Mouse (Mus musculus) CH12.LX (cell line): Measurements from ENCODE around the gene Hoxa11. TPM values are rescaled to one million over a fixed set of nuclear protein-coding genes. Genes with fewer than 3 reads are reported as not detected.

Experiments used
- DNase-seq: peaks from one replicate; pipeline ENCODE4 v3.0.0-alpha.2; 2013; ENCODE audit errors: extremely low read depth
- H3K27ac ChIP-seq: 2 replicates; pipeline ENCODE4 v1.5.1; 2012; ENCODE audit warnings: low read depth, mild to moderate bottlenecking, control low read depth, moderate library complexity; ENCODE audit not compliant: insufficient read depth
- H3K27me3 ChIP-seq: replicated peaks from 2 replicates; pipeline ENCODE3; 2012; ENCODE audit warnings: inconsistent platforms
- H3K36me3 ChIP-seq, 2 experiments: replicated peaks in 1 of 2; 2 replicates each; pipeline versions ENCODE3 to v1.6.1; 2012; ENCODE audit warnings: inconsistent platforms in 1 of 2, low read length in 1 of 2, mild to moderate bottlenecking in 1 of 2, mixed read lengths in 1 of 2, moderate library complexity in 1 of 2; ENCODE audit not compliant: control insufficient read depth in 1 of 2, insufficient read depth in 1 of 2
- H3K4me1 ChIP-seq, 2 experiments: 2 replicates each; pipeline ENCODE4 v1.6.1; 2012; ENCODE audit warnings: inconsistent platforms in 1 of 2, moderate library complexity in 1 of 2; ENCODE audit not compliant: insufficient read depth in 2 of 2, control insufficient read depth in 1 of 2
- H3K4me2 ChIP-seq: 2 replicates; pipeline ENCODE4 v1.6.1; 2012; ENCODE audit warnings: low read depth, mild to moderate bottlenecking, control low read depth; ENCODE audit not compliant: poor library complexity, insufficient read depth, severe bottlenecking
- H3K4me3 ChIP-seq, 3 experiments: fragments of 150-350 bp in 1 of 3; sonication (generic) in 1 of 3; replicated peaks in 1 of 3; 2 replicates each; pipeline versions ENCODE3 to v1.5.1; 2011 to 2012; ENCODE audit warnings: low read depth in 2 of 3, low read length in 2 of 3, mild to moderate bottlenecking in 2 of 3, moderate library complexity in 2 of 3, control low read depth in 1 of 3, improper control_type of control experiment in 1 of 3, inconsistent platforms in 1 of 3, mixed read lengths in 1 of 3; ENCODE audit not compliant: poor library complexity in 1 of 3
- H3K79me2 ChIP-seq: replicated peaks from 2 replicates; pipeline ENCODE4 v1.6.1; 2012; ENCODE audit warnings: mild to moderate bottlenecking, moderate library complexity; ENCODE audit not compliant: control insufficient read depth, poor library complexity, insufficient read depth, severe bottlenecking; ENCODE audit errors: extremely low read depth
- H3K9ac ChIP-seq: 2 replicates; pipeline ENCODE4 v1.6.1; 2012; ENCODE audit warnings: low read depth, mild to moderate bottlenecking, control low read depth, moderate library complexity; ENCODE audit not compliant: insufficient read depth
- H3K9me3 ChIP-seq: replicated peaks from 2 replicates; pipeline ENCODE3; 2012; ENCODE audit warnings: low read length, inconsistent platforms, mixed read lengths
- BHLHE40 ChIP-seq: IDR thresholded peaks from 2 replicates; pipeline ENCODE4 v1.6.1; 2011; ENCODE audit warnings: mild to moderate bottlenecking, low read depth, low read length, improper control_type of control experiment
- CHD1 ChIP-seq: IDR thresholded peaks from 2 replicates; pipeline ENCODE4 v1.6.1; 2012; ENCODE audit warnings: low read depth, low read length, improper control_type of control experiment, inconsistent platforms
- CHD2 ChIP-seq: IDR thresholded peaks from 2 replicates; pipeline ENCODE4 v1.6.1; 2011; ENCODE audit warnings: low read length, improper control_type of control experiment
- CTCF ChIP-seq, 2 experiments: IDR thresholded peaks in 1 of 2; conservative IDR thresholded peaks in 1 of 2; 2 replicates each; pipeline ENCODE4 v1.5.1; 2011 to 2012; ENCODE audit warnings: low read depth in 2 of 2, low read length in 2 of 2, improper control_type of control experiment in 1 of 2, inconsistent platforms in 1 of 2, mild to moderate bottlenecking in 1 of 2, moderate library complexity in 1 of 2
- E2F4 ChIP-seq: IDR thresholded peaks from 2 replicates; pipeline ENCODE4 v1.6.1; 2011; ENCODE audit warnings: low read depth, low read length, improper control_type of control experiment; ENCODE audit not compliant: insufficient replicate concordance
- EP300 ChIP-seq: IDR thresholded peaks from 2 replicates; pipeline ENCODE4 v1.6.1; 2011; ENCODE audit warnings: low read length, improper control_type of control experiment
- IRF4 ChIP-seq: IDR thresholded peaks from 2 replicates; pipeline ENCODE4 v1.6.1; 2014; ENCODE audit warnings: low read depth, mild to moderate bottlenecking, inconsistent platforms, low read length, improper control_type of control experiment
- JUND ChIP-seq: conservative IDR thresholded peaks from 2 replicates; pipeline ENCODE4 v1.6.1; 2011; ENCODE audit warnings: low read depth, low read length, improper control_type of control experiment
- MAFK ChIP-seq: IDR thresholded peaks from 2 replicates; pipeline ENCODE4 v1.6.1; 2011; ENCODE audit warnings: low read length, improper control_type of control experiment; ENCODE audit not compliant: insufficient replicate concordance
- MAZ ChIP-seq: IDR thresholded peaks from 2 replicates; pipeline ENCODE4 v1.6.1; 2012; ENCODE audit warnings: low read depth, mild to moderate bottlenecking, inconsistent platforms, low read length, improper control_type of control experiment, moderate library complexity
- MXI1 ChIP-seq: IDR thresholded peaks from 2 replicates; pipeline ENCODE4 v1.6.1; 2011; ENCODE audit warnings: mild to moderate bottlenecking, low read depth, low read length, improper control_type of control experiment
- NELFE ChIP-seq: IDR thresholded peaks from 2 replicates; pipeline ENCODE4 v1.6.1; 2011; ENCODE audit warnings: low read depth, low read length, improper control_type of control experiment
- SIN3A ChIP-seq: IDR thresholded peaks from 2 replicates; pipeline ENCODE4 v1.6.1; 2012; ENCODE audit warnings: low read length, improper control_type of control experiment, inconsistent platforms
- SMC3 ChIP-seq: IDR thresholded peaks from 2 replicates; pipeline ENCODE4 v1.6.1; 2011; ENCODE audit warnings: low read depth, low read length, improper control_type of control experiment
- TCF12 ChIP-seq: IDR thresholded peaks from 2 replicates; pipeline ENCODE4 v1.6.1; 2014; ENCODE audit warnings: low read depth, mild to moderate bottlenecking, inconsistent platforms, low read length, improper control_type of control experiment
- USF1 ChIP-seq: IDR thresholded peaks from 2 replicates; pipeline ENCODE4 v1.6.1; 2014; ENCODE audit warnings: low read depth, mild to moderate bottlenecking, inconsistent platforms, low read length, improper control_type of control experiment
- ZC3H11A ChIP-seq: IDR thresholded peaks from 2 replicates; pipeline ENCODE4 v1.6.1; 2012; ENCODE audit warnings: low read depth, mild to moderate bottlenecking, inconsistent platforms, low read length, improper control_type of control experiment
- ZKSCAN1 ChIP-seq: IDR thresholded peaks from 2 replicates; pipeline ENCODE4 v1.6.1; 2012; ENCODE audit warnings: low read depth, inconsistent platforms, low read length, improper control_type of control experiment, borderline replicate concordance
- ZMIZ1 ChIP-seq: IDR thresholded peaks from 2 replicates; pipeline ENCODE4 v1.6.1; 2012; ENCODE audit warnings: low read depth, mild to moderate bottlenecking, inconsistent platforms, low read length, improper control_type of control experiment
- dilution Hi-C: fragments of 300-500 bp; cut with MboI; formaldehyde crosslinking; loops from 2 replicates; pipeline ENCODE4 v1.14.3; 2020; ENCODE audit warnings: low sequenced_read_pairs; ENCODE audit not compliant: extremely low pct_unique_long_range_greater_than_20kb, extremely low pct_ligation_motif_present
- in situ Hi-C: fragments of 300-500 bp; cut with MboI; formaldehyde crosslinking; loops from 3 replicates; pipeline ENCODE4 v1.14.3; 2019; ENCODE audit warnings: low sequenced_read_pairs, low pct_ligation_motif_present, low pct_unique_long_range_greater_than_20kb, mixed read lengths
- polyA plus RNA-seq: library from polyadenylated mRNA; unstranded; fragments of >175 nt; gene quantifications from 2 replicates; pipeline ENCODE4 v1.2.1, GENCODE M21; 2012; ENCODE audit warnings: low read depth; ENCODE audit not compliant: insufficient read length
- total RNA-seq, 2 experiments: library from RNA; depleted of rRNA; stranded (reverse); fragments of 300-350 nt in 1 of 2; fragments of >200 nt in 1 of 2; gene quantifications; 2 replicates each; pipeline ENCODE4 v1.2.3; 2012 to 2014

Gene Hoxa11
- total and polyA plus RNA-seq, 3 experiments: not detected

GRCm38 (mm10) chr6:52226569-52227257, 18.9 kb downstream of the Hoxa11 start (continued):
- TF ChIP-seq CHD1: no peak
- no peak for TF ChIP-seq SMC3
- TF ChIP-seq, all 38 proteins: peak for 0

GRCm38 (mm10) chr6:52225612-52226568, 19.7 kb downstream of the Hoxa11 start:
- Histone ChIP-seq H3K4me3 (no peak overlapping the region), H3K27me3 (no peaks in the 10 kb centered on the region), H3K79me2 (no peaks in the 10 kb centered on the region), H3K9me3 (peaks cover 25% of the 10 kb centered on the region), H3K4me2 (no peak overlapping the region), H3K9ac (no peak overlapping the region), H3K4me1 (peaks cover 0 to 8% of the 10 kb centered on the region in 2 experiments; a peak in 2 of 4 replicates)
- dilution Hi-C loops (no loop called here), in situ Hi-C loops (loop anchor here (10.0 kb wide), 2 partner anchors 641 to 1011 kb away; no protein-coding TSS in a partner anchor)
- TF ChIP-seq BHLHE40 (no peak), EP300 (no peak)
- TF ChIP-seq, all 38 proteins: peak for 0
- H3K36me3 ChIP-seq: peaks cover 5 to 29% of the 10 kb centered on the region in 2 experiments
- no peak for DNase-seq
- H3K27ac ChIP-seq: no peak overlapping the region

GRCm38 (mm10) chr6:52224895-52225611, 20.6 kb downstream of the Hoxa11 start:
- no peak overlapping the region for H3K9ac ChIP-seq
- peaks cover 18% of the 10 kb centered on the region for H3K9me3 ChIP-seq
- peaks cover 4 to 20% of the 10 kb centered on the region in 2 experiments for H3K36me3 ChIP-seq
- H3K4me3 ChIP-seq: no peak overlapping the region
- dilution Hi-C loops (no loop called here), in situ Hi-C loops (loop anchor here (10.0 to 25.0 kb wide), 3 partner anchors 213 to 1010 kb away; partner anchors contain the start of gene Skap2)
- no peak for TF ChIP-seq E2F4
- no peak for TF ChIP-seq CHD2
- TF ChIP-seq MAFK: no peak
- no peak for TF ChIP-seq ZC3H11A
- TF ChIP-seq TCF12: no peak
- no peak for TF ChIP-seq ZMIZ1
- no peak for TF ChIP-seq CTCF (conservative IDR thresholded peaks at IDR 0.05 in 1 of 2, IDR thresholded peaks at IDR 0.05 in 1 of 2; ENCODE audit: low read depth in 2 of 2, low read length in 2 of 2)
- TF ChIP-seq MAZ: no peak
- no peak for TF ChIP-seq USF1
- TF ChIP-seq MXI1: no peak
- no peak for TF ChIP-seq JUND
- TF ChIP-seq SIN3A: no peak
- no peak for TF ChIP-seq NELFE
- TF ChIP-seq ZKSCAN1: no peak
- no peak for TF ChIP-seq IRF4
- no peak for DNase-seq
- no peak overlapping the region for H3K4me2 ChIP-seq
- H3K79me2 ChIP-seq: no peaks in the 10 kb centered on the region
- H3K27ac ChIP-seq: no peak overlapping the region
- H3K4me1 ChIP-seq: peaks cover 0 to 13% of the 10 kb centered on the region in 2 experiments; a peak in 2 of 4 replicates
- no peaks in the 10 kb centered on the region for H3K27me3 ChIP-seq
